Mouse (Mus musculus): ENCODE data around the gene Tas2r144. TPM values are rescaled to one million over a fixed set of nuclear protein-coding genes. Genes with fewer than 3 reads are reported as not detected.

Gene Tas2r144
- total RNA-seq, 2 experiments from 2014 or later = not detected

Other genes with a start within 250 kb of the Tas2r144 start
- not detected for gene Sval3, start 247.2 kb upstream of the Tas2r144 start, total RNA-seq (2021)
- gene Sva, start 176.9 kb upstream of the Tas2r144 start, total RNA-seq (2021) = not detected
- not detected for gene Tas2r139, start 74.4 kb upstream of the Tas2r144 start, total RNA-seq (2021)
- 10 to 100 TPM; 29.6 to 39.7 TPM for gene Gstk1, start 30.6 kb downstream of the Tas2r144 start, total RNA-seq (2021)
- gene Tmem139, start 46.6 kb downstream of the Tas2r144 start, total RNA-seq (2021) = not detected
- 1 to 10 TPM; 5.0 to 5.1 TPM for gene Casp2, start 49.7 kb downstream of the Tas2r144 start, total RNA-seq (2021)
- gene Clcn1, start 71.4 kb downstream of the Tas2r144 start, total RNA-seq (2021) = 100 to 1,000 TPM; 105 to 116 TPM
- under 1 TPM; 0.41 to 0.54 TPM for gene Fam131b, start 109.3 kb downstream of the Tas2r144 start, total RNA-seq (2021)
- 10 to 100 TPM; 28.8 to 32.3 TPM for gene Zyx, start 134.3 kb downstream of the Tas2r144 start, total RNA-seq (2021)
- gene Epha1, start 157.9 kb downstream of the Tas2r144 start, total RNA-seq (2021) = under 1 TPM; 0.15 to 0.32 TPM
- not detected for gene Tas2r143, start 184.9 kb downstream of the Tas2r144 start, total RNA-seq (2021)
- gene Tas2r135, start 190.1 kb downstream of the Tas2r144 start, total RNA-seq (2021) = not detected
- gene Tas2r126, start 219.2 kb downstream of the Tas2r144 start, total RNA-seq (2021) = not detected
- gene Olfr458, start 249.9 kb downstream of the Tas2r144 start, total RNA-seq (2021) = not detected

Data from gastrocnemius, postnatal 25 days (tissue).